In the genomic region with DNA sequence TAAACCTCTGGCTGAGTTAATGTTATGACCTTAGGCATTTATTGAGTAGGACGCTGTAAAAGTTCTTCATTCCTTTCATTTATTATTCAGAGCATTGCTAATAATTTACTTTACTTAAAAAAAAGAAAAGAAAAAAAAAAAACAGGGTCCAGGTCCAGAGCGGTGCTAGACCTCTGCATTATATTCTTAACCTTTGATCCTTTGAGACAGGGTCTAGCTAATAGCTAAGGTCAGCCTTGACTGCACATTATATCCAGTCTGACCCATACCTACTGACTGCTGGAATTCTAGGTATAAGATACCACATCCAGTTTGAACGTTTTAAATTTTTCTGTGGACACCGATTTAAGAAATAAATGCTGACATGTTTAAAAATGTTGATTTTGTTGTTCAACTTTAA, we compare ENCODE assay signal across 21 mouse cellular contexts. TPM values are rescaled to one million over a fixed set of nuclear protein-coding genes. Genes with fewer than 3 reads are reported as not detected.
DNase-seq lines count a peak whose midpoint lies in the region; ATAC-seq and TF ChIP-seq lines count a peak whose summit lies in the region.
"Had no signal": no experiment of that assay in that cellular context is flagged by ENCODE, and none has a peak within 500 bp of the region (broad histone marks: within the 10 kb centered on the region; RNA-seq: fewer than 3 reads in every experiment).

No protein-coding gene starts in this region.

- DNase-seq in kidney, postnatal 0 days (ENCODE audit: low spot score), result no peak
- no peak for DNase-seq in kidney, adult 2 months
- no peak for DNase-seq in CH12.LX (ENCODE audit: extremely low read depth)
- DNase-seq in ES-E14 (ENCODE audit: low read depth, low spot score), result no peak
- DNase-seq in adrenal gland, adult 2 months, result no peak
- DNase-seq in frontal cortex, postnatal 10 days (ENCODE audit: low spot score in 2 of 2), result no peak
- DNase-seq: adrenal gland, adult 8-10 months; adrenal gland, postnatal 10 days; adrenal gland, postnatal 14 days; adrenal gland, postnatal 25 days; adrenal gland, postnatal 36 days; B cell, adult 2 months; cerebellum, adult 11 months; cerebellum, adult 11-12 months; cerebellum, adult 18-20 months; cerebellum, adult 2 months; cerebellum, adult 8-10 months had no signal

- H3K36me3 ChIP-seq in kidney, embryonic 16.5 days (ENCODE audit: insufficient read depth, low read length), result no peaks in the 10 kb centered on the region
- no peaks in the 10 kb centered on the region for H3K36me3 ChIP-seq in kidney, embryonic 14.5 days (ENCODE audit: control insufficient read depth, insufficient read depth, low read length)
- no peaks in the 10 kb centered on the region for H3K36me3 ChIP-seq in kidney, postnatal 0 days (ENCODE audit: insufficient read depth, low read length)
- no peaks in the 10 kb centered on the region for H3K36me3 ChIP-seq in kidney, adult 2 months (ENCODE audit: control insufficient read depth, insufficient read depth, low read length)
- H3K36me3 ChIP-seq in CH12.LX (replicated peaks in 1 of 2; ENCODE audit: control insufficient read depth in 1 of 2, insufficient read depth in 1 of 2, low read length in 1 of 2) (no peaks in the 10 kb centered on the region), ES-E14 (ENCODE audit: control insufficient read depth, insufficient read depth, low read length, poor library complexity, severe bottlenecking) (no peaks in the 10 kb centered on the region)
- H3K36me3 ChIP-seq: G1E had no signal

- no peaks in the 10 kb centered on the region for H3K79me2 ChIP-seq in CH12.LX (replicated peaks; ENCODE audit: control insufficient read depth, extremely low read depth, insufficient read depth, poor library complexity, severe bottlenecking)

- TF ChIP-seq POLR2A in kidney, adult 2 months (IDR thresholded peaks at IDR 0.05; ENCODE audit: low read depth, low read length), result no peak
- no peak for TF ChIP-seq POLR2A in CH12.LX (IDR thresholded peaks at IDR 0.05; ENCODE audit: low read depth, low read length)

- no peaks in the 10 kb centered on the region for H3K9me3 ChIP-seq in kidney, embryonic 16.5 days (ENCODE audit: low read length)
- H3K9me3 ChIP-seq in kidney, embryonic 14.5 days (ENCODE audit: control insufficient read depth, low read length), result no peaks in the 10 kb centered on the region
- H3K9me3 ChIP-seq in kidney, postnatal 0 days (replicated peaks; ENCODE audit: low read length), result no peaks in the 10 kb centered on the region
- H3K9me3 ChIP-seq in CH12.LX (replicated peaks; ENCODE audit: low read length) (no peaks in the 10 kb centered on the region), ES-E14 (ENCODE audit: control insufficient read depth, insufficient read depth, low read depth, low read length) (no peaks in the 10 kb centered on the region)

- H3K9ac ChIP-seq in kidney, embryonic 16.5 days (replicated peaks; ENCODE audit: low read length), result no peak overlapping the region
- H3K9ac ChIP-seq in kidney, embryonic 14.5 days (ENCODE audit: low read depth, low read length), result no peak overlapping the region
- no peak overlapping the region for H3K9ac ChIP-seq in kidney, postnatal 0 days (ENCODE audit: low read depth, low read length)
- H3K9ac ChIP-seq in CH12.LX (ENCODE audit: insufficient read depth, low read depth), result no peak overlapping the region
- no peak overlapping the region for H3K9ac ChIP-seq in ES-E14 (ENCODE audit: insufficient read depth, low read depth, low read length, poor library complexity, severe bottlenecking)

- TF ChIP-seq EP300 in CH12.LX (IDR thresholded peaks at IDR 0.05; ENCODE audit: low read length), result no peak

- H3K4me3 ChIP-seq in kidney, embryonic 16.5 days (ENCODE audit: low read length), result no peak overlapping the region
- H3K4me3 ChIP-seq in kidney, embryonic 14.5 days (ENCODE audit: low read length), result no peak overlapping the region
- H3K4me3 ChIP-seq in kidney, postnatal 0 days (replicated peaks; ENCODE audit: low read depth, low read length), result no peak overlapping the region
- no peak overlapping the region for H3K4me3 ChIP-seq in kidney, adult 2 months (ENCODE audit: insufficient read depth, low read depth, low read length)
- no peak overlapping the region for H3K4me3 ChIP-seq in CH12.LX (replicated peaks in 1 of 3; ENCODE audit: low read depth in 2 of 3, low read length in 2 of 3, poor library complexity in 1 of 3)
- no peak overlapping the region for H3K4me3 ChIP-seq in ES-E14 (ENCODE audit: insufficient read depth in 1 of 2, low read depth in 1 of 2, low read length in 2 of 2, poor library complexity in 1 of 2, severe bottlenecking in 1 of 2)

- ATAC-seq in kidney, embryonic 16.5 days (ENCODE audit: low FRiP score, low TSS enrichment), result peak; percentile 80; the same call in 1 of the 2 replicates
- ATAC-seq in kidney, embryonic 14.5 days (ENCODE audit: low FRiP score, low TSS enrichment), result no peak
- peak; percentile 71; the same call in 1 of the 2 replicates for ATAC-seq in kidney, postnatal 0 days (replicated peaks; ENCODE audit: low FRiP score, low read depth)

- no peak overlapping the region for H3K4me2 ChIP-seq in kidney, embryonic 16.5 days (replicated peaks; ENCODE audit: low read depth, low read length)
- no peak overlapping the region for H3K4me2 ChIP-seq in kidney, embryonic 14.5 days (replicated peaks; ENCODE audit: low read depth, low read length)
- no peak overlapping the region for H3K4me2 ChIP-seq in kidney, postnatal 0 days (ENCODE audit: low read length)
- H3K4me2 ChIP-seq in CH12.LX (ENCODE audit: insufficient read depth, low read depth, poor library complexity, severe bottlenecking), result no peak overlapping the region

- no peak overlapping the region for H3K27ac ChIP-seq in kidney, embryonic 16.5 days (ENCODE audit: low read length)
- no peak overlapping the region for H3K27ac ChIP-seq in kidney, embryonic 14.5 days (ENCODE audit: low read depth, low read length)
- H3K27ac ChIP-seq in kidney, postnatal 0 days, result no peak overlapping the region
- no peak overlapping the region for H3K27ac ChIP-seq in kidney, adult 2 months (ENCODE audit: insufficient read depth, low read depth, low read length)
- H3K27ac ChIP-seq in CH12.LX (ENCODE audit: insufficient read depth, low read depth) (no peak overlapping the region), ES-E14 (ENCODE audit: insufficient read depth, low read depth, low read length, poor library complexity, severe bottlenecking) (no peak overlapping the region)

- no peaks in the 10 kb centered on the region for H3K27me3 ChIP-seq in kidney, embryonic 16.5 days (ENCODE audit: insufficient read depth, low read length)
- H3K27me3 ChIP-seq in kidney, embryonic 14.5 days (ENCODE audit: control insufficient read depth, insufficient read depth, low read length), result no peaks in the 10 kb centered on the region
- H3K27me3 ChIP-seq in kidney, postnatal 0 days (ENCODE audit: insufficient read depth, low read length), result no peaks in the 10 kb centered on the region
- H3K27me3 ChIP-seq in kidney, adult 2 months (replicated peaks; ENCODE audit: control insufficient read depth, insufficient read depth, low read length), result no peaks in the 10 kb centered on the region
- no peaks in the 10 kb centered on the region for H3K27me3 ChIP-seq in CH12.LX (replicated peaks)
- H3K27me3 ChIP-seq: Patski had no signal

- in situ Hi-C loops in CH12.LX (cut with MboI; ENCODE audit: low pct_ligation_motif_present, low pct_unique_long_range_greater_than_20kb, low sequenced_read_pairs), result no loop called here
- in situ Hi-C loops in ES-E14 (cut with MboI; ENCODE audit: low sequenced_read_pairs in 2 of 2, unreplicated experiment in 2 of 2), result no loop called here

- H3K4me1 ChIP-seq in kidney, embryonic 16.5 days (ENCODE audit: insufficient read depth, low read length), result peaks cover 7% of the 10 kb centered on the region; the same call in 1 of the 2 replicates
- H3K4me1 ChIP-seq in kidney, embryonic 14.5 days (ENCODE audit: control insufficient read depth, insufficient read depth, low read length), result no peaks in the 10 kb centered on the region
- H3K4me1 ChIP-seq in kidney, postnatal 0 days (replicated peaks; ENCODE audit: insufficient read depth, low read length), result no peaks in the 10 kb centered on the region
- peaks cover 31% of the 10 kb centered on the region for H3K4me1 ChIP-seq in kidney, adult 2 months (ENCODE audit: control insufficient read depth, insufficient read depth, low read length)
- peaks cover 6 to 17% of the 10 kb centered on the region in 2 experiments; a peak in 3 of 4 replicates for H3K4me1 ChIP-seq in CH12.LX (ENCODE audit: control insufficient read depth in 1 of 2, insufficient read depth in 2 of 2)
- peaks cover 0 to 5% of the 10 kb centered on the region in 2 experiments; a peak in 1 of 4 replicates for H3K4me1 ChIP-seq in ES-E14 (ENCODE audit: control insufficient read depth in 2 of 2, insufficient read depth in 2 of 2, low read length in 2 of 2, poor library complexity in 1 of 2)

- TF ChIP-seq RAD21 in CH12.LX (IDR thresholded peaks at IDR 0.05; ENCODE audit: low read depth, low read length), result no peak

- dilution Hi-C loops in CH12.LX (cut with MboI; ENCODE audit: extremely low pct_ligation_motif_present, extremely low pct_unique_long_range_greater_than_20kb, low sequenced_read_pairs), result no loop called here

- 59% methylated on average over 4 of the region's 4 CpGs for WGBS in kidney, embryonic 16.5 days
- WGBS in kidney, embryonic 14.5 days, result 72% methylated on average over 4 of the region's 4 CpGs
- 53% methylated on average over 4 of the region's 4 CpGs for WGBS in kidney, postnatal 0 days
- 33% methylated on average over 4 of the region's 4 CpGs for WGBS in kidney, adult 2 months

- no peak for TF ChIP-seq CTCF in kidney, postnatal 0 days (IDR thresholded peaks at IDR 0.05; ENCODE audit: low read depth)
- no peak for TF ChIP-seq CTCF in kidney, adult 2 months (conservative IDR thresholded peaks at IDR 0.05; ENCODE audit: insufficient read depth, insufficient read length, low read depth, low read length)
- no peak for TF ChIP-seq CTCF in CH12.LX (conservative IDR thresholded peaks at IDR 0.05 in 1 of 2, IDR thresholded peaks at IDR 0.05 in 1 of 2; ENCODE audit: low read depth in 2 of 2, low read length in 2 of 2)

RNA-seq across cellular contexts. Expression of a gene that starts 16.3 kb away (rescaled TPM):
- 3.9 and 6.2 TPM in 2 replicates for polyA plus RNA-seq in kidney, embryonic 16.5 days (2015; fragmentation: Nextera tagmentation; extraction: Ambion mirVana)
- 4.4 and 4.9 TPM in 2 replicates for polyA plus RNA-seq in kidney, embryonic 14.5 days (2014; fragmentation: Nextera tagmentation; extraction: Ambion mirVana)
- polyA plus RNA-seq in kidney, postnatal 0 days (2015; fragmentation: Nextera tagmentation; extraction: Ambion mirVana), result 8.0 and 9.0 TPM in 2 replicates
- polyA plus RNA-seq in kidney, adult 2 months (2012; rRNA removed), result 17.8 and 18.4 TPM in 2 replicates
- 22.4 and 26.4 TPM in 2 replicates for total RNA-seq in CH12.LX (2012; rRNA removed)
- total RNA-seq in CH12.LX (2014; rRNA removed), result 9.8 and 13.6 TPM in 2 replicates
- polyA plus RNA-seq in CH12.LX (2012; ENCODE audit: insufficient read length, low read depth), result 33.9 and 37.5 TPM in 2 replicates
- total RNA-seq in ES-E14 (2012; rRNA removed), result 0.21 and 0.49 TPM in 2 replicates
- total RNA-seq in adrenal gland, adult 2 months (2021), result 10 to 100 TPM; 17.1 to 34.7 TPM
- polyA plus RNA-seq in adrenal gland, adult 2 months (2012; rRNA removed), result 5.4 and 9.4 TPM in 2 replicates

RNA-seq across cellular contexts. Expression of a gene that starts 21.6 kb away (rescaled TPM):
- polyA plus RNA-seq in kidney, embryonic 16.5 days (2015; fragmentation: Nextera tagmentation; extraction: Ambion mirVana), result 17.7 and 23.3 TPM in 2 replicates
- 20.4 and 28.9 TPM in 2 replicates for polyA plus RNA-seq in kidney, embryonic 14.5 days (2014; fragmentation: Nextera tagmentation; extraction: Ambion mirVana)
- polyA plus RNA-seq in kidney, postnatal 0 days (2015; fragmentation: Nextera tagmentation; extraction: Ambion mirVana), result 19.8 and 20.4 TPM in 2 replicates
- 2.2 and 3.5 TPM in 2 replicates for polyA plus RNA-seq in kidney, adult 2 months (2012; rRNA removed)
- total RNA-seq in CH12.LX (2012; rRNA removed), result 21.6 and 27.2 TPM in 2 replicates
- 50.9 and 59.5 TPM in 2 replicates for total RNA-seq in CH12.LX (2014; rRNA removed)
- 26.3 and 29.5 TPM in 2 replicates for polyA plus RNA-seq in CH12.LX (2012; ENCODE audit: insufficient read length, low read depth)
- total RNA-seq in ES-E14 (2012; rRNA removed), result 19.3 and 30.5 TPM in 2 replicates
- 10 to 100 TPM in 1 of 2 experiments, 1 to 10 TPM in 1; 8.8 to 15.3 TPM for total RNA-seq in adrenal gland, adult 2 months (2021)
- 0.46 and 1.2 TPM in 2 replicates for polyA plus RNA-seq in adrenal gland, adult 2 months (2012; rRNA removed)
